Mouse (Mus musculus): ENCODE measurements around the gene 9930111J21Rik2. TPM values are rescaled to one million over a fixed set of nuclear protein-coding genes. Genes with fewer than 3 reads are reported as not detected.
"Not testable (repeated sequence)": the region's sequence is repeated elsewhere in the genome, so short reads cannot be mapped to it uniquely, and the experiment has no call there.

Gene 9930111J21Rik2
- total RNA-seq, 2 experiments from 2014 or later: 1.0 to 1.4 TPM

DNA sequence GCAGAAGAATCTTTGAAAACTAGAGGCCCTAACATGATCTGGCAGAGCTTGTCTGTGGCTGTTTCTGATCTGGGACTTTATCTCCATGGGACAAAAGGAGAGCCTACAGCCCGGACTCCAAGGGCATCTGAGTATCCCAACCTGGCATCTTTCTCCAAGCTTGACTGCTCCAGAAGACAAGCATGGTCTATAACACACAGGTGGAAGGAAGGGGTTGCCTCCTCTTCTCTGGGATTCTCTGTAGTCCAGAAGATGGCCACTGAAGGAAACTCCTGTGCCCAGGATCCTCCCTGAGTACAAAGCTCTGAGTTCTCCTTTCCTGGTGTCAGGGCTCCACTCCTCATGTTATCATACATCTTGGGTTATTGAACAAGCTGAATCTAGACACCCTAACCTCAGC lies 29.6 kb upstream of the 9930111J21Rik2 start:
- DNase-seq: no peak
- intact Hi-C loops (cut with DNase I; ENCODE audit: low total_unique reads): no loop called here

GRCm38 (mm10) chr11:49078719-49079118 lies 27.7 kb upstream of the 9930111J21Rik2 start:
- no peak for DNase-seq
- intact Hi-C loops (cut with DNase I; ENCODE audit: low total_unique reads): no loop called here

GRCm38 (mm10) chr11:49077012-49077411 lies 26.0 kb upstream of the 9930111J21Rik2 start:
- intact Hi-C loops (cut with DNase I; ENCODE audit: low total_unique reads): no loop called here
- DNase-seq: no peak

GRCm38 (mm10) chr11:49076001-49076757 lies 25.1 kb upstream of the 9930111J21Rik2 start, which contains the start of gene Ifi47:
TSS of gene Ifi47 (plus strand) at chr11:49076587.
- intact Hi-C loops (cut with DNase I; ENCODE audit: low total_unique reads); DNase-seq: not testable (repeated sequence)

- intact Hi-C loops (cut with DNase I; ENCODE audit: low total_unique reads): no loop called here
- DNase-seq: no peak
Measured at GRCm38 (mm10) chr11:49068358-49068757, 17.3 kb upstream of the 9930111J21Rik2 start.

DNA sequence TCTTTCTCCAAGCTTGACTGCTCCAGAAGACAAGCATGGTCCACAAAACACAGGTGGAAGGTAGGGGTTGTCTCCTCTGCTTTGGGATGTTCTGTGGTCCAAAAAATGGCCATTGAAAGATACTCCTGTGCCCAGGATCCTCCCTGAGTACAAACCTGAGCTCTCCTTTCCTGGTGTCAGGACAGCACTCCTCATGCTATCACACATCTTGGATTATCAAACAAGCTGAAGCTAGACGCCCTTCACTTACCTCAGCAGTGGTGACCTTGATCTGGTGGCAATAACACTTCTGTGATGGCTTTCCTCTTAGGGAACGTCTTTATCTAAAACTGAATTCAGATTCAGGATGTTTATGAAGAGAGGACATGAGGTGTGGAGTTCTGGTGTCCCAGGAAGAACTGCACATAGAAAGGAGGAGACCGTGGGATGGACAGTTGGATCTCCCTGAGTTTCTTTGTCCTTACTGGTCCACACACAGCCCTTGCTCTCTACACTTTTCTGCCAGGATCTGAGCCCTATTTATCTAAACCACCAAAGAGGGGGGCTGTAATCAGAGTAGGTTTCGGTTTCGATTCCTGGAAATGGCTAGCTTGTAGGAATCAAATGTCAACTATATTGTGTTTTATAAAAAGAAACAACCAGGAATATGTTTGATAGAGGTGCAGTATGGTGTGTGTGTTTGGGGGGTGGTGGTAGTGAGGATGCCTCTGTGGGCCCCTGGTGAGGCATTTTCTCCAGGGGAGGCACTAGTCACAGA lies 12.8 kb upstream of the 9930111J21Rik2 start, which contains the start of gene Tgtp2:
Gene Tgtp2, minus strand, starts transcription at position 494 of the 757 bp plus-strand sequence.
- intact Hi-C loops (cut with DNase I; ENCODE audit: low total_unique reads); DNase-seq: not testable (repeated sequence)

DNA sequence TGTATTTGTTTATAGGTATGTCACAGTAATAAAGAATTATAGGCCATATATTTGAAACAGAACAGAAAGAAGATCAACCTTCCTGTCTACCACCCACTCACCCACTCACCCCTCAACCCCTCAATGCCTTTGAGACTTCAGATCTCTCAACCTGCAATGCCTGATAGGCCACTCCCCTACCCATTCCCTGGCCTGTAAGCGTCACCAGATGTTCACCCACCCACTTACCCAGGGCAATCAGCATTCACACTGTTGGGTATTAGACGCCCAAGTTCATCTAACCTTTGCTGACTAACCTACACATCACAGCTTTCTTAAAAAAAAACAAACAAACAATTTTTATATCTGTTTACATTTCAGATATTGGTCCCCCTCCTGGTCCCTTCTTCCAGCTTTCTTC lies 10.8 kb upstream of the 9930111J21Rik2 start:
- intact Hi-C loops (cut with DNase I; ENCODE audit: low total_unique reads): not testable (repeated sequence)

DNA sequence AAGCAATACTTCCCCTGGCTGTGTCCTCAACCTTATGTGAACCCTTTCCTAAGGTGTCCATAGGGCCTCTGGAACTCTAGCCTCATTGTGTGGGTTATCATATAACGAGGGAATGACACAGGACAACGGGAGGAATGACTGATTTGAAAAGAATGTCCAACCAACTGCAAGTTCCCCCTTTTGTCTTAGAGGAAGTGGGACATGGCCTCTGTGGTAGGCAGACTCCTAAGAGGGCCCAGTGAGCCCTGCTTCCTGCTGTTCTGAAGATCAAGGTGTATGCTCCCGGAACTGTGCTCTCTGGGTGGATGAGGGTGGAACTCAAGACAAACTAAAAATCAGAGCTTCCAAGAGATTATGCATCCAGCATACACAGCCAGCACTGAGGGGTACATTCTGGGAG lies 9.0 kb upstream of the 9930111J21Rik2 start:
- intact Hi-C loops (cut with DNase I; ENCODE audit: low total_unique reads); DNase-seq: not testable (repeated sequence)

More for the DNA sequence above, 10.8 kb upstream of the 9930111J21Rik2 start:
- DNase-seq: not testable (repeated sequence)

- intact Hi-C loops (cut with DNase I; ENCODE audit: low total_unique reads): not testable (repeated sequence)
Measured at GRCm38 (mm10) chr11:49051894-49052293, 852 bp upstream of the 9930111J21Rik2 start.

DNA sequence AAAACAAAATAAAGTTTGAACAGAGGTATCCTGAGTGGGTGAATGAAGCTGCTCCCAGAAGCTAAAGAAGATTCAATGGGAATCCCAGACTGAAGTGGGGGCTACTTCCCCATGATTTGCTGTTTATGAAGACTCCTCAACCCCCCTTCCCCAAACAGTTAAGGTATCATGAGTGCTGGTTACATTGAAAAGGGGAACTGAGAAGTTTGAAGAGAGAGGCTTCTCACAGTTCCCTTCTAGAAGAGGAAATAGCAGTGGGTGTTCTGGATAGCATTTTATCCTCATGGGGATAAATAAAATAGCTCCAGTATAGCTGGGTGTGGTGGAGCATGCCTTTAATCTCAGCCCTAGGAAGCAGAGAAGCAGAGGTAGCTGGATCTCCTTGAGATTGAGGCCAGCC lies 978 bp downstream of the 9930111J21Rik2 start:
- DNase-seq; intact Hi-C loops (cut with DNase I; ENCODE audit: low total_unique reads): not testable (repeated sequence)

More at GRCm38 (mm10) chr11:49051894-49052293, 852 bp upstream of the 9930111J21Rik2 start:
- DNase-seq: not testable (repeated sequence)

DNA sequence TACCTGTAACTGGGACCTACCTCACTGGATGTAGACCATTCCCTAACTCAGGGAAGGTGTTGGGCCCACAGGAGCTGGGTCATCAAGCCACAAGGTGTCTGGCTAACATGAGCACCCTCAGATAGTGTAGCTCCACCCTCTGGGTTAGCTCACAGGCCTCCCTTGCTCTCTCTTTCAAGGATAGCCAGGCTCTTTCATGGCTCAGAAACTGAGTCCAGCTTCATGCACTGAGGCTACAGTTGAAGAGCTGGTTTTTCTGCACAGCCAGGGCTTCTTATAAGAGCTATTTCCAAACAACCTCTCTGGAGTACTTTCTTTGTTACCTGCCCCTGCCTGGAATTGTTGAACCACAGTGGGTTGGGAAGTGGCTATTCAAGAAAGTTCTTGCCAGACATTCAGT lies 39.0 kb downstream of the 9930111J21Rik2 start:
- intact Hi-C loops (cut with DNase I; ENCODE audit: low total_unique reads); DNase-seq: not testable (repeated sequence)

DNA sequence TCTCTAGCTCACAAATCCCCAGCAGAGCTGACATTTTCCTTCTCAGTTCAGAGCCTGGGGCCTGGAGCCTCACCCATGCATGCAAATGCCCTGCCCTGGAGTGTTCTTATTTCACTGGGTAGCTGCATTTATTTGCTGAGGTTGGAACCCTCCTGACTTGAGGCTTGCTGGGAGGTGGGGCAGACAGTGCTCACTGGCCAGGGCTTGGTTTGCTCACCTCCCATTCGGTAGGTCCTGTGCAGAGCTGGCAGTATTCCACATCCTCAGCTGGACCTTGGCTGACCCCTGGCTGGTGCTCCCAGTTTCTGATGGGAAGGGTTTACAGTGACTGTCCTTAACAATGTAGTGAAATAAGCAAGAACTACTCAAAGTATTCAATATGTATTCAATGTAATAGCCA lies 44.3 kb downstream of the 9930111J21Rik2 start:
- intact Hi-C loops (cut with DNase I; ENCODE audit: low total_unique reads); DNase-seq: not testable (repeated sequence)

DNA sequence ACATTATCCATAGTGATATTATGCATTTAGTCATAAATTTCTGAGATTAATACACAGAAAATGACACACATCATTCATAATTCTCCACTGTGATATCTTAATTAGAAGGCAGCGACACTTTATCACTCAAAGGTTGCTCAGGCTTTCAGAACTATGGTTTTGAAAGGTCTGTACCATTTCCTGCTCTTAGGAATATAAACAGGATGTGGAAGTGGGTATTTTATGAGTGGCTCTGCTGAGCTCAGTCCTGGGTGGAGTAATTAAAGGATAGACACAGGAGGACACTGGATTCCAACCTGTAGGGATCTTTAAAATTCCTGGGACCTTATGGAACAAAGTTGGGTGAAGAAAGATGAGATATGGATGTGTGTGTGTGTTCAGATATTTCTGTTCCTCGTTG lies 44.7 kb downstream of the 9930111J21Rik2 start:
- intact Hi-C loops (cut with DNase I; ENCODE audit: low total_unique reads); DNase-seq: not testable (repeated sequence)

DNA sequence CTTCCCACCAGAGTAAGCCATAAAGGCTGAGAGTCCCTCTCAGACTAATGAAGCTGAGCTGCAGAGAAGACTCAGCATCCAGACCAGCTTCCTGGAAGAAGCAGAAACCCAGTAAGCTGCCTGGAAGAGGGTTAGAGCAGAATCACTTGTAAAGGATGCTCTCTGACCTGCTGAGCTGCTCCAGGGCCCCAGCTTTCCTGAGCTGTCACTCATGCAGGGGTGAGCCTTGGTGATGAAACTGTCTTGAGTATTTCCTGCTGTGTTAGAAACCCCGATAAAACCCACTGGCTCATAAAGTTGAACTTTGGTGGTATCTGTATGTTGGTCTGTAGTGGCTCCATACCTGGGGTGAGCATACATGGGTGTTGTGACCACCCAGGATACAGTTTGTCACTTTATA lies 50.6 kb downstream of the 9930111J21Rik2 start:
- intact Hi-C loops (cut with DNase I; ENCODE audit: low total_unique reads); DNase-seq: not testable (repeated sequence)

DNA sequence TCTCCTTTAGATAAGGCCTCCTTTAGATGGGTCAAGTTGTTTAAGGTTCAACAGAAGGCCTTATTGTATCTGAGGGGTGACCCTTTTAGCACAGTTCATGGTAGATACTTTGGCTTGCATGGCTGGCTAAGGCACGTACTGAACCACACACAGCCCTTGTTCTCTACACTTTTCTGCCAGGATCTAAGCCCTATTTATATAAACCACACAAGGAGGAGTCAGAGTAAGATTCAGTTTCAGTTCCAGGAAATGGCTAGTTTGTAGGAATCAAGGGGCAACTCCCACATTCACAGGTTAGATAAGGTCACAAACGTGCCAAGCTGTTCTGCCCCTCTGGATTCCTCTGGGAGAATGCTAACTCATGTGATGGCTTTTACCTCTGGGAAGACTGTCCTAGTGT lies 57.0 kb downstream of the 9930111J21Rik2 start, which contains the start of gene Tgtp1:
Gene Tgtp1, minus strand, starts transcription at position 155 of the 400 bp plus-strand sequence.
- intact Hi-C loops (cut with DNase I; ENCODE audit: low total_unique reads); DNase-seq: not testable (repeated sequence)

- DNase-seq; intact Hi-C loops (cut with DNase I; ENCODE audit: low total_unique reads): not testable (repeated sequence)
Measured at GRCm38 (mm10) chr11:48993296-48993695, 57.7 kb downstream of the 9930111J21Rik2 start.

DNA sequence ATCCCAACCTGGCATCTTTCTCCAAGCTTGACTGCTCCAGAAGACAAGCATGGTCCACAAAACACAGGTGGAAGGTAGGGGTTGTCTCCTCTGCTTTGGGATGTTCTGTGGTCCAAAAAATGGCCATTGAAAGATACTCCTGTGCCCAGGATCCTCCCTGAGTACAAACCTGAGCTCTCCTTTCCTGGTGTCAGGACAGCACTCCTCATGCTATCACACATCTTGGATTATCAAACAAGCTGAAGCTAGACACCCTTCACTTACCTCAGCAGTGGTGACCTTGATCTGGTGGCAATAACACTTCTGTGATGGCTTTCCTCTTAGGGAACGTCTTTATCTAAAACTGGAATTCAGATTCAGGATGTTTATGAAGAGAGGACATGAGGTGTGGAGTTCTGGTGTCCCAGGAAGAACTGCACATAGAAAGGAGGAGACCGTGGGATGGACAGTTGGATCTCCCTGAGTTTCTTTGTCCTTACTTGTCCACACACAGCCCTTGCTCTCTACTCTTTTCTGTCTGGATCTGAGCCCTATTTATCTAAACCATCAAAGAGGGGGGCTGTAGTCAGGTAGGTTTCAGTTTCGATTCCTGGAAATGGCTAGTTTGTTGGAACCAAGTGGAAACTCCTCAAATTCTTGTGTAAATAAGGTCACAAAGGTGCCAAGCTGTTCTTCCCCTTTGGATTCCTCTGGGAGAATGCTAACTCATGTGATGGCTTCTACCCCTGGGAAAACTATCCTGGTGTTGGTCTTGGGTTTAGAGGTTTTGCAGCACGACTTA lies 59.1 kb downstream of the 9930111J21Rik2 start, which contains the start of gene Gm12185:
Gene Gm12185, minus strand, starts transcription at position 487 of the 781 bp plus-strand sequence.
- intact Hi-C loops (cut with DNase I; ENCODE audit: low total_unique reads); DNase-seq: not testable (repeated sequence)

DNA sequence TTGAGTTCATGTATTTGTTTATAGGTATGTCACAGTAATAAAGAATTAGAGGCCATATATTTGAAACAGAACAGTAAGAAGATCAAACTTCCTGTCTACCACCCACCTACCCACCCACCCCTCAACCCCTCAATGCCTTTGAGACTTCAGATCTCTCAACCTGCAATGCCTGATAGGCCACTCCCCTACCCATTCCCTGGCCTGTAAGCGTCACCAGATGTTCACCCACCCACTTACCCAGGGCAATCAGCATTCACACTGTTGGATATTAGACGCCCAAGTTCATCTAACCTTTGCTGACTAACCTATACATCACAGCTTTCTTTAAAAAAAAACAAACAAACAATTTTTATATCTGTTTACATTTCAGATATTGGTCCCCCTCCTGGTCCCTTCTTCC lies 61.1 kb downstream of the 9930111J21Rik2 start:
- DNase-seq; intact Hi-C loops (cut with DNase I; ENCODE audit: low total_unique reads): not testable (repeated sequence)

DNA sequence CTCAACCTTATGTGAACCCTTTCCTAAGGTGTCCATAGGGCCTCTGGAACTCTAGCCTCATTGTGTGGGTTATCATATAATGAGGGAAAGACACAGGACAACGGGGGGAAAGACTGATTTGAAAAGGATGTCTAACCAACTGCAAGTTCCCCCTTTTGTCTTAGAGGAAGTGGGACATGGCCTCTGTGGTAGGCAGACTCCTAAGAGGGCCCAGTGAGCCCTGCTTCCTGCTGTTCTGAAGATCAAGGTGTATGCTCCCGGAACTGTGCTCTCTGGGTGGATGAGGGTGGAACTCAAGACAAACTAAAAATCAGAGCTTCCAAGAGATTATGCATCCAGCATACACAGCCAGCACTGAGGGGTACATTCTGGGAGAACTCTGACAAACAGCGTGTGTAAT lies 62.8 kb downstream of the 9930111J21Rik2 start:
- intact Hi-C loops (cut with DNase I; ENCODE audit: low total_unique reads); DNase-seq: not testable (repeated sequence)
